Mouse (Mus musculus) adrenal gland, postnatal 36 days (tissue): ENCODE data around the gene Olfr243. TPM values are rescaled to one million over a fixed set of nuclear protein-coding genes. Genes with fewer than 3 reads are reported as not detected.
"Not testable (repeated sequence)": the region's sequence is repeated elsewhere in the genome, so short reads cannot be mapped to it uniquely, and the experiment has no call there.

Experiments
- DNase-seq, 2 experiments: peaks; one replicate each; pipeline ENCODE4 v3.0.0; 2021; ENCODE audit warnings: mixed read lengths in 1 of 2
- long read RNA-seq, 2 experiments: library from polyadenylated mRNA; stranded (forward); transcript quantifications; one replicate each; pipeline ENCODE4 v2.0.0; 2021; ENCODE audit warnings: borderline sequencing depth in 2 of 2
- total RNA-seq, 2 experiments: library from RNA; stranded (reverse); gene quantifications; 2 replicates each; pipeline ENCODE4 v1.2.3; 2021

Olfr243 gene
- total RNA-seq = not detected
- long read RNA-seq, experiment 1 = 0 reads
- long read RNA-seq, experiment 2 = 0 reads

DNA sequence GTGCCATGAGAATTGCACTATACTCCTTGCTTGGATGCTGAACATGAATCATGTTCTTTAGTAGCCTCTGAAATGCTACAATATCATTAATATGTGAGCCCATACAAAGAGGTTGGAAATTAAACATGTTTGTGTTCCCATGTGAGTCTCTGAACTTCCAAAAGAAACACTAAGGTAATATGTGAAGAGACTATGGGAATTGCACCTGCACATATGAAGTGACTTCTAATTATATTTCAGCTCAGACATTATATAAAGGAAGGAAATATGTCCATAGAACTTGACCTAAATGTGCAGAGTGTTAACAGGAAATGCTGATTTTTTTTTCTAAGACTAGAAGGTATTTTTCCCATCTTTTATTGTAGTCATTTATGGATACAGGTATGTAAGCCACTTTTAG lies at the start of gene Olfr243:
Gene Olfr243, plus strand, starts transcription at position 301 of the 400 bp plus-strand sequence.
- no peak for DNase-seq

- no peak for DNase-seq
Observed at GRCm38 (mm10) chr7:103671091-103671490, 43.4 kb upstream of the Olfr243 start, which contains the start of gene Olfr624. Gene Olfr624 (minus strand): TSS chr7:103671191.

DNA sequence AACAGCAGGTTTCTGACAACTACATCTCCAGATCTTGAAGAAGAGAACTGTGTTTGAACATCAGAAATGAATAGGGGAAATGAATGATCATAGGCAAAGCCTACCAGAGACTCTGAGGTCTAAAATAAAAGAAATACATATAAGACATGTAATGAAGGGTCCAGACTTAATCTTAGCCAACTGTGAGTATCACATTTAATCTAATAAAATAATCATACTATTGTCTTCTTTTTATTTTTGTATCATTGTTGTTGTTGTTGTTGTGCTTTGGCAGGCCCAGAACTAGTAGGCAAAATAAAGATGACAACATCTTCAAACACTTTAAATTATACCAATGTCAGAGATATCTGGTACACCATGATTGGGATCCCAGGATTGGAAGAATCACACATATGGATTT lies 32.1 kb upstream of the Olfr243 start, which contains the start of gene Olfr625-ps1:
Gene Olfr625-ps1, plus strand, starts transcription at position 301 of the 400 bp plus-strand sequence.
- DNase-seq = no peak

DNA sequence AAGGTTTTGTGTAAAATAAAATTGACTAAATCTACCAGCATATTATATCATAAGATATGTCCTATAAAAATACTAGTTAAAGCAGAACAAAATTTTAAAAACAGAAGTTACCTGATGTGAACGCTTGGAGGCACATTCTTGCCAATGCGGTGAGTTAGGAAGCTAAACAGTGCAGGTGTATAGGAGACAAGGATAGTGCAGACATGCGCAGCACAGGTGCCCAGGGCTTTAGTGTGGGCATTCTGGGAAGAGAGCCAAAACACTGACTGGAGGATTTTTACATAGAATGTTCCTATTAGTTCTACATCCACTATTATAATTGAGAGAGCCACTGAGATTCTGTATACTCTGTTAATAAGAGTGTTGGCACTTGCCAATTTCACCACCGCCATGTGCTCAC lies 15.0 kb upstream of the Olfr243 start:
- no peak for DNase-seq

DNA sequence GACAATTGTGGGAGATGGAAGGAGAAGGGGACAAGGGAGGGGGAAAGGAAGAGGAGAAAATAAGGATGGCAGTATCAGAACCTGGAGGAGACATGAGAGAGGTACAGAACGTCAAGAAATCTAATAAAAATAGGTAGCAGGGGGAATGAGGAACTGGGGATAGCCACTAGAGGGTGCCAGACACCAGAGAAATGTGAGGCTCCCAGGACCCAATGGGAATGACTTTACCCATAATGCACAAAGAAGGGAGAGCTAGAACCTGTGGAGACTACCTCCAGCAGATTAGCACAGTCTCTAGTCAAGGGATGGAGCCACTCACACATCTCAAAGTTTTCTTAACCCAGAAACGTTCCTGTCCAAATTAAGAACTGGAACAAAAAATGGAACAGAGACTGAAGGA lies 2.4 kb upstream of the Olfr243 start:
- peak; percentile 1 to 2 for DNase-seq

GRCm38 (mm10) chr7:103716398-103716797 lies 1.9 kb downstream of the Olfr243 start:
- peak in 1 of 2 experiments; percentile 1 for DNase-seq

DNA sequence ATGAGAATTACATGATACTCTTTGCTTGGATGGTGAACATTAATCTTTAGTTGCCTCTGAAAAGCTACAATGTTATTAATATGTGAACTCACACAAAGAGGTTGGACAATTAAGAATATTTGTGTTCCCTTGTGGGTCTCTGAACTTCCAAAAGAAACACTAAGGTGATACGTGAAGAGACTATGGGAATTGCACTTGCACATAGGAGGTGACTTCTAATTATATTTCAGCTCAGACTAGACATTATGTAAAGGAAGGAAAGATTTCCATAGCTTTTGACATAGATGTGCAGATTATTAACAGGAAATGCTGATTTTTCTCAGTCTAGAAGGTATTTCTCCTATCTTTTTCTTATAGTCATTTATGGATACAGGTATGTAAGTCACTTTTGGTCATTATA lies 15.6 kb downstream of the Olfr243 start, which contains the start of gene Olfr628:
Gene Olfr628, plus strand, starts transcription at position 301 of the 400 bp plus-strand sequence.
- DNase-seq = no peak

DNA sequence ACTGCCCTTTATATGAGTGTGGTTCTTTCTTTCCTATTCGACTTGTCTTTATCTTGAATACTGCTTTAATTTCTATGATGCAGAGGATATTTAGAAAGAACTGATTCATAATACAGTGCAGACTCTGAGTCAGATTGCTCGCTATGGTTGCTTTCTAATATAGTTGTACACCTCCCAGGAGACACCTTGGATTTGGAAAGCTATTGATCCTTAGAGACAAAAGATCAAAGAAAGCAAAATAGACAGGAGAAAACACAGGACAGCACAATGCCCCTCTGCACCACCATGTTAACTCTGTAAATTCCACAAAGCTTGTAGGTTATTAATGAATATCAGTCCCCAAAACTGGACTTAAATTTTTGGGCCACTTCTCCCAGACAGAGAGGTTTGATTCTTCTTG lies 30.4 kb downstream of the Olfr243 start, which contains the start of gene Olfr629:
Gene Olfr629, minus strand, starts transcription at position 101 of the 400 bp plus-strand sequence.
- DNase-seq = no peak

- DNase-seq = no peak
Observed at GRCm38 (mm10) chr7:103757233-103757632, 42.8 kb downstream of the Olfr243 start, which contains the start of gene Olfr630. Gene Olfr630 (minus strand): TSS chr7:103757333.

DNA sequence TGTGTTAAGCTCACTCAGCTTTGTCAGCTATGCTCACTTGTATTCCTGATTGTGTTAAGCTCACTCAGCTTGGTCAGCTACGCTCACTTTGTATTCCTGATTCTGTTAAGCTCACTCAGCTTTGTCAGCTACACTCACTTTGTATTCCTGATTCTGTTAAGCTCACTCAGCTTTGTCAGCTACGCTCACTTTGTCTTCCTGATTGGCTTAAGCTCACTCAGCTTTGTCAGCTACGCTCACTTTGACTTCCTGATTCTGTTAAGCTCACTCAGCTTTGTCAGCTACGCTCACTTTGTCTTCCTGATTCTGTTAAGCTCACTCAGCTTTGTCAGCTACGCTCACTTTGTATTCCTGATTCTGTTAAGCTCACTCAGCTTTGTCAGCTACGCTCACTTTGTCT lies 47.7 kb downstream of the Olfr243 start:
- not testable (repeated sequence) for DNase-seq

DNA sequence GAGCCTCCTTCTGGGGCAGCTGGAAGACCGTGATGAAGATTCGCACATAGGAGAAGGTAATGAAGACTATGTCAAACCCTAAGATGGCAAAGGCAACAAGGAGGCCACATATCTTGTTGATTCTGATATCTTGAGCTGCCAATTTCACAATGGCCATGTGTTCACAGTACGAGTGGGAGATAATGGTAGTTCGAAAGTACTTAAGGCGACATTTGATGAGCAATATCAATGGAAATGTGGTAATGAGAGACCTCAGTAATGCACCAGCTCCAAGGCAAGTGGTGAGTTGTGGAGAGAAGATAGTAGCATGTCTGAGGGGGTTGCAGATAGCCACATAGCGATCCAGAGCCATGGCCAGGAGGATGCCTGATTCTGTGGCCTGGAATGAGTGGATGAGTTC lies 53.2 kb downstream of the Olfr243 start:
- DNase-seq = not testable (repeated sequence)

Other genes with a start within 250 kb of the Olfr243 start
- gene Olfr608, start 244.8 kb upstream of the Olfr243 start, total RNA-seq = not detected
- not detected for gene Olfr609, start 216.6 kb upstream of the Olfr243 start, total RNA-seq
- gene Olfr610, start 202.5 kb upstream of the Olfr243 start, total RNA-seq = not detected
- gene Olfr611, start 193.8 kb upstream of the Olfr243 start, total RNA-seq = not detected
- not detected for gene Olfr612, start 172.0 kb upstream of the Olfr243 start, total RNA-seq
- gene Olfr613, start 166.6 kb upstream of the Olfr243 start, total RNA-seq = not detected
- gene Olfr615, start 158.6 kb upstream of the Olfr243 start, total RNA-seq = not detected
- gene Olfr616, start 145.5 kb upstream of the Olfr243 start, total RNA-seq = not detected
- gene Olfr617, start 141.6 kb upstream of the Olfr243 start, total RNA-seq = not detected
- gene Olfr618, start 124.6 kb upstream of the Olfr243 start, total RNA-seq = not detected
- gene Olfr619, start 114.1 kb upstream of the Olfr243 start, total RNA-seq = not detected
- not detected for gene Olfr620, start 102.1 kb upstream of the Olfr243 start, total RNA-seq
- not detected for gene Olfr622, start 72.0 kb upstream of the Olfr243 start, total RNA-seq
- gene Olfr623, start 51.0 kb upstream of the Olfr243 start, total RNA-seq = not detected
- gene Olfr624, start 43.5 kb upstream of the Olfr243 start, total RNA-seq = not detected
- gene Olfr625-ps1, start 32.0 kb upstream of the Olfr243 start, total RNA-seq = not detected
- gene Olfr628, start 15.7 kb downstream of the Olfr243 start, total RNA-seq = not detected
- not detected for gene Olfr629, start 30.3 kb downstream of the Olfr243 start, total RNA-seq
- not detected for gene Olfr630, start 42.7 kb downstream of the Olfr243 start, total RNA-seq
- not detected for gene Olfr69, start 56.9 kb downstream of the Olfr243 start, total RNA-seq
- not detected for gene Olfr68, start 65.0 kb downstream of the Olfr243 start, total RNA-seq
- gene Olfr67, start 77.2 kb downstream of the Olfr243 start, total RNA-seq = not detected
- 100 to 1,000 TPM; 243 to 471 TPM for gene Hbb-bt, start 99.3 kb downstream of the Olfr243 start, total RNA-seq
- 1,000 to 10,000 TPM; 1,998 to 3,266 TPM for gene Hbb-bs, start 113.4 kb downstream of the Olfr243 start, total RNA-seq
- gene Hbb-bh2, start 125.8 kb downstream of the Olfr243 start, total RNA-seq = not detected
- gene Hbb-bh1, start 128.5 kb downstream of the Olfr243 start, total RNA-seq = not detected
- gene Hbb-y, start 138.5 kb downstream of the Olfr243 start, total RNA-seq = not detected
- not detected for gene Olfr66, start 171.6 kb downstream of the Olfr243 start, total RNA-seq
- not detected for gene Olfr64, start 179.8 kb downstream of the Olfr243 start, total RNA-seq
- gene Olfr65, start 188.8 kb downstream of the Olfr243 start, total RNA-seq = not detected
- gene Olfr631, start 214.2 kb downstream of the Olfr243 start, total RNA-seq = not detected
- not detected for gene Olfr632, start 219.7 kb downstream of the Olfr243 start, total RNA-seq
- not detected for gene Olfr633, start 229.8 kb downstream of the Olfr243 start, total RNA-seq